Mouse (Mus musculus) kidney, adult 9 months (tissue): ENCODE data around the gene Pgm5.
A peak's percentile ranks its signal among the peaks of the same experiment; 100 is the strongest.

Experiments used
- DNase-seq: peaks from one replicate; pipeline ENCODE4 v3.0.0; 2022

Pgm5 gene

GRCm38 (mm10) chr19:24762473-24763149, 99.0 kb downstream of the Pgm5 start:
- no peak for DNase-seq

GRCm38 (mm10) chr19:24756627-24757026, 105.0 kb downstream of the Pgm5 start:
- DNase-seq: no peak

GRCm38 (mm10) chr19:24754440-24754785, 107.2 kb downstream of the Pgm5 start:
- no peak for DNase-seq

GRCm38 (mm10) chr19:24753617-24754439, 107.8 kb downstream of the Pgm5 start:
- DNase-seq: no peak

DNA sequence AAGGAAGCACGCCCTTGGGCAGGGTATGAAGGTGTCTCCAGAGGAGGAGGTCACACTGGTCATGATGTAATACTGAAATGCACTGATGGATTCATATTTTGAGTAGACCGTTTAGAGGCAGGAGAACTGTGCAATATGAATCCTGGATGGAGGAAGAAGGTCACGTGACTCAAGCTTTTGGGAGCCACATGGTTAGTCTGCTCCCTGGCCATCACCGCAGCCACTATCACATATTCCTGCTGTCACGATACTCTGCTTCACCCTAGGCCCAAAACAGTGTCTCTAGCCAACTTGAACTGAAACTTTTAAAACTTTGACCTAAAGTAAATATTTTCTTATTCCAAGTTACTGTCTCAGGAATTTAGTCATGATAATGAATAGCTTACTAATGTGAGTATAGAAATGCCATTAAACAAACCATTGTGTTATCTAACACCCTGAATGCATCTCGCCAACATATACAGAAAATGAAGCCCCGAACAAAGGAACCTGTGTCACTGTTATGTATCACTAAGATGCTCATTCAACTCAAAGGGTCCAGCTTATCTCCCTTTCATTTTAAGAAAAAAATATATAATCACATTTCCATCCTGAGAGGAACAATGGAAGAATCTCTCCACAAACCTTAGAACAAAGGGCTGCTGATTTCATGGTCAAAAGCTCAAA, 108.6 kb downstream of the Pgm5 start:
- DNase-seq: no peak

DNA sequence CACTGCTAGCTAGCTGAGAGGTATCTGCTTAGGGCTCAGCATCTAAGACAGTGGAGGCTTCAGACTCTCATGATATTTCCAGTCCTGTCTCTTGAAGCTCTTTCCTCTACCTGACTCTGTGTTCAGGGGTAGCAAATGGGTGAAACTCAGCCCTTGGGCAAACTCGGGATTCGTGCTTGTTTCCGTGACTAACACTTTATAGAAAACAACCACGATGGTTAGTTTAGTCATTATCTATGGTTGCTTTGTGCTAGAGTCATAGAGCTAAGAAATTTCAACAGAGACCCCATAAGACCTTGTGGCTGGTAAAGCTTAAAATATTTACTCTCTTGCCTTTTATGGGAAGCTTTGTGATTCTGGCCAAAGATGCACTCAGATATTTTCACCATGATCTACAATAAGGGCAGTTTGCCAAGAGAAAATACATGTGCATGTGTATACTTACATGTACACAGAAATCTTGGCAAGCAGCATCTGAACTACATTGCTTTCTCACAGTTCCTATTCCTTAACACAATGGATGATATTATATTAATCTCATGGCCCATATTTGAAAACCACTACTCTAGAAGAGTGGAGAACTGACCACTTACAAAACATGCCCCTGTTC, 115.3 kb downstream of the Pgm5 start:
- DNase-seq: no peak

- DNase-seq: no peak
Observed at GRCm38 (mm10) chr19:24742606-24743005, 119.0 kb downstream of the Pgm5 start.

- DNase-seq: no peak
Observed at GRCm38 (mm10) chr19:24738786-24739185, 122.9 kb downstream of the Pgm5 start.

DNA sequence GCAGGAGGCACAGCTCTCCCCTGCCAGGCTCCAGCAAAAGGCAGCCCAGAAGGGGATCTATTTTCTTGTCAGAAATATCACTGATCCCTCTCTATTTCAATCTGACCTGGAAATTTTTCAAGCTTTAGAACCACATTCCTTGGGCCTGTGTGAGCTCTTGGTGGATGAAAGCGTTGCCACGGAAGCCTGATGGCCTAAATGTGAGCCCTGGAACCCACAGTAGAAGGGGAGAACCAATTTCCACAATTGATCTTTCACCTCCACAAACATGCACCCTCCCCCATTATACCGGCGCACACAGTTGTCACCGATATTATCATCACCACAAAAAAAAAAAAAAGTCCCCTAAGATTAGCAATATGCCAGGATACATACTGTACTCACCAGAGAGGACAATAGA, 123.6 kb downstream of the Pgm5 start:
- DNase-seq: no peak

GRCm38 (mm10) chr19:24735484-24736128, 126.0 kb downstream of the Pgm5 start:
- DNase-seq: peak; percentile 12

- DNase-seq: no peak
Observed at GRCm38 (mm10) chr19:24730661-24731060, 131.0 kb downstream of the Pgm5 start.

DNA sequence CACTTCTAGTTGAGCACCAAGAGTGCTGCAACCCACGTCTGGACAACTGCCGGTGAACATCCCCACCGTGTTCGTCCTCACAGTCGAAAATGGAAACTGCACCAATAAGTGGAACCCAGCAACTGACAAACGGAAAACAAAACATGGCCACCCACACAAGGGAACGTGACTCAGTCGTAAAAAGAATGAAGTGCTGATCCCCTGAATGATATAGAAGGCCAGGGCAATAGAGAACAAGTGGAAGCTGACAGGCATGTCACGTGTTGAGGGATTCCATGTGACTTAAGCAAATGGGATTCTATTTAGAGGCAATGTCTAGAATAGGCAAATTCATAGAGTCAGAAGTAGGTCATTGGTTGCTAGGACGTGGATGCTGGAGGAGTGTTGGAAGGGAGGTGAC, 137.3 kb downstream of the Pgm5 start:
- DNase-seq: no peak

- DNase-seq: no peak
Observed at GRCm38 (mm10) chr19:24720448-24720847, 141.2 kb downstream of the Pgm5 start.

DNA sequence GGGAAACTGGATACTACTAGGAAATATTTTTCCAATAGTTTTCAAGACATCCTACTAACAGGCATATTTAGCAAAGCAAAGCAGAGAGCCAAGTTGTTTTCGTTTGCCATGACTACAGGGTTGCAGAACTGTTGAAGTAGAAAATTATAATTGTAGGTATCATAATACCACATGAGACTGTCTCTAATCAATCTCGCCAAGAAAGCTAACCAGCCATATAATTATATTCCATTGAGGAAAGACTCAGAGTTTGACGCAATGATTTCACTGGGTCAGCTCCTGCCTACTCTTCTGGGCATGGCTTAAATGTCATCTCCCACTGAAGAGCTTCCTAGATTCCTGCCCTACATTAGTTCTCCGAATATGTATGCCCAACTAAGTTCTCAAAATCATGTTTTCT, 142.2 kb downstream of the Pgm5 start:
- DNase-seq: no peak

DNA sequence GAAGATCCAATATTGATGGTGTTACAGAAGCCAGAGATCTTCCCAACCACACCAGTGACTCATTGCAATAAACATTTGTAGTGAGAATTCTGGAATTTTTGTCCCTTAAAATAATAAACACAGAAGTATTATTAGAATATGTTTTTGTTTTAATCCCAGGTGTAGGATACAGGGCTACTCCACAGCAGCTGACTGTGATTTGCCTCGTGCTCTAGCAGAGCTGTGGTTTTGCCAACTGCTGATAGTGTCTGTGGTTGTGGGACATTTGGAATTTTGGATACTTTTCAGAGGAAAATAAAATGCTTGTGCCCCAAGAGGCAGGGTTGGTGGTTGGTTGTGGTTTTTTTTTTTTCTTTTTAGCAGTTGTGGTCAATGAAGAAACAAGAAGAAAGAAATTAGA, 143.6 kb downstream of the Pgm5 start:
- DNase-seq: no peak

DNA sequence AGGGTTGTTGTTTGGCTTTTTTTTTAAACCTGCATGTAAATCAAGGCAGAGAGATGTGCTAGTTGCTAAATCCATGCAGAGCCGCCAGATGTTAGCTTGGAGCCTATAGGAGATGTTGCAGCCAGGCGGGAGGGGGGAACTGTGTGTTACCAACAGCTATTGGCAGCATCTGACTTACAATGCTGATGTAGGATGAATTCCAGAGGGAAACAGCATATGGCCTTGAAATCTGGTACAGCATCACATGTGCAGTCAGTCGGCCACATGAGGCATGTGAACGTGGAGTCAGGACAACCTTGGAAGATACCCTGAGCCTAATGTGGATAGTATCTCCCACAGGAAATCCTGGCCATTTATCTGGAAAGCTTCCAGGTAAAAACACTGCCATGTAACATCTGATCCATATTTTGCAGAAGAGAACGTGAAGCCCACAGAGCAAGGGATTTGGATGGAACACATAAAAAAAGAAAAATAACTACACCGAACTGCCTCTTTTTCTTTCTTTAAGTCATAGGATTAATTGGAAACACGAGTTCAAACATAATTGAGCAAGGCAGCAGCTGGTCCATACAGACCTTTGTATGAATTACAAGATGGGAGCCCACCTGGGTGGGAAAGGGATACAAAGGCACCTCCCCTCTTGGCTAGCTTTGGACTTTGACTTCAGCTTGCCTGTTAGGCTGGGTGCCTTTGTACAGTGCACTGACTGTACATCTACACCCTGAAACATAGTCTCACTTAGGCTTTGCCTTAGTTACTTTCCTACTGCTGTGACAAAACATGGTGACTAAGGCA, 145.2 kb downstream of the Pgm5 start:
- DNase-seq: no peak

- DNase-seq: no peak
Observed at GRCm38 (mm10) chr19:24708032-24708431, 153.6 kb downstream of the Pgm5 start.

- DNase-seq: peak; percentile 49
Observed at GRCm38 (mm10) chr19:24707071-24707906, 154.4 kb downstream of the Pgm5 start.

DNA sequence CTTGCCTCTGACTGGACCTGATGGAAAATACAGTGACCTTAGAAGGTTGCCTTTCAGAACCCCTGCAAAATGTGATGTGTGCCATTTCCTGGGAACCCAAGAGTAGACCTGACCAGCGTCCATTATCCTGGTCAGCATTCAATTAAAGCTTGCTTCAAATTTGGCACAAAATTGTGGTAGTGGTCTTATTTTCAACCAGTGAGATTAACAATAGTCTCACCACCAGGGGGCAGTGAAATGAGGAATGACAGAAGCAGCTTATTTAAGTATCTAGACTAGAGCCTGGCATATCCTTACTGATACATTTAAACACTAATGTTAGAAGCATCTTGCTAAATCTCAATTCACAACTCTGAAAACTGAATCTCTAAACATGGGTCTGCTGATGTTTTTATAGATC, 156.3 kb downstream of the Pgm5 start:
- peak; percentile 48 for DNase-seq

DNA sequence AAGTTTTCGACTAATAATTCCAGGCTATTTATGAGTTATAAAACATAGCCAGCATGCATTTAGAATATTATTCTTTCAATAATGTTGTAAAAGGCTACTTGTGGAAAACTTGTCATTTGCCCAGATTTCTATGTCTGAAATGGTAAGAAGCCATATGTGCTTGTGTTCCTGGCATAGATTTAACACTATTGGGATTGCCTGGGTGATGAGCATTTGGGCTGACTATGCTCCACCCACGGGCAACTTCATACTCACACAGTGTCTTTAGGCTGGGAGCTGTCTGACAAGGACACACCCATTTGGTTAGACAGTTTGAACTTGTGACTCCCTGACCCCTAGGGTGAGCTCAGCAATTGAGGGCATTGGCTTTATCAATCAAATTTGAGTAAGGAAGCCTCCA, 157.3 kb downstream of the Pgm5 start:
- DNase-seq: no peak

DNA sequence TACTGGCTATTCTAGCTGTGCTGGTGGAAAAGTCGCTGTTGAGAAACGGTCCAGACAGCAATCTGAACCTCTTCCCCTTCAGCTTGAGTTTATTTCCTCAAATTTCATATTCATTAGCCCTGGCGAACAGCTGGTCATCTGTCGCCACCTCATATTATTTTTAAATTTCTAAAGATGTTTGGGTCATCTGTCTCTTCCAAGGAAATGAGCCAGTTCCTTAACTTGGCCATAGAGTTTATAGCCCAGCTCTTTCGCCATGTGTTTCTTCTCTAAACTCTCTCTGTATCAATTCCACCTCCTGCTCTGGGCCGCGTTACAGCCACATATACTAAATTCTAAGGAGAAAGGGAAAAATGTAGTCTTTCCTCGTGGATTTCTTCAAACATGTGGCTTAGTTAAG, 158.0 kb downstream of the Pgm5 start:
- no peak for DNase-seq
